In the genomic region with DNA sequence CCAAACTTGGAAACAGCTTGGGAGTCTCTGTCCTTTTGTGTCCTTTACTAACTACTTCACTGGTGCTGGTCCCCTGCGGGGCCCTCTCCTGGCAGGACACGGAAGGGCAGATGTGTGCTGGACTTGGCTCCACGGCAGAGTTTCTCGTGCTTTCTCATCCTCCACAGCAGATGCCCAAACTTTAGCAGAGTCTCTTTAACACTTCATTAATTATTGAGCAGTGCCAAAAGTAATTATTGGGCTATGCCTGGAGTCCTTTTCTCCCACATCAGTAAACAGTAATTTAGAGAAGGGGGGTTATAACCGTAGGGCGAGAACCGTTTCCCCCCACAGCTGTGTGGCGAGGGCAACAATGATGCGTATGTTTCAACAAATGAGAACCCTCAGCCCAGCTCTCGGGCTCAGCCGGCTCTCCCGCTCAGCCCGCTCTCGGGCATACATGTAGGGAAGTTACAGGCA, we compare ENCODE assay signal across 8 mouse cellular contexts.
DNase-seq lines count a peak whose midpoint lies in the region; ATAC-seq and TF ChIP-seq lines count a peak whose summit lies in the region.

No protein-coding gene starts in this region.

- no peak overlapping the region for H3K4me3 ChIP-seq in liver, embryonic 12.5 days
- no peak overlapping the region for H3K4me3 ChIP-seq in forebrain, embryonic 12.5 days (replicated peaks)
- no peak overlapping the region for H3K4me3 ChIP-seq in left cerebral cortex, adult 2 months
- H3K4me3 ChIP-seq in midbrain, embryonic 14.5 days (replicated peaks; ENCODE audit: low read depth, low read length): no peak overlapping the region
- no peak overlapping the region for H3K4me3 ChIP-seq in liver, embryonic 11.5 days (ENCODE audit: low read depth, low read length)

- 69% methylated on average over 14 of the region's 14 CpGs for WGBS in liver, embryonic 12.5 days (ENCODE audit: insufficient replicate concordance)
- 30% methylated on average over 14 of the region's 14 CpGs for WGBS in forebrain, embryonic 12.5 days
- 19% methylated on average over 14 of the region's 14 CpGs for WGBS in midbrain, embryonic 14.5 days
- 62% methylated on average over 14 of the region's 14 CpGs for WGBS in liver, embryonic 11.5 days

- H3K4me2 ChIP-seq in liver, embryonic 12.5 days: no peak overlapping the region
- H3K4me2 ChIP-seq in forebrain, embryonic 12.5 days: peak overlapping the region; percentile 11; the same call in 1 of the 2 replicates
- peak overlapping the region; percentile 9 for H3K4me2 ChIP-seq in midbrain, embryonic 14.5 days (ENCODE audit: low read length)
- no peak overlapping the region for H3K4me2 ChIP-seq in liver, embryonic 11.5 days

- H3K4me1 ChIP-seq in liver, embryonic 12.5 days: no peaks in the 10 kb centered on the region
- H3K4me1 ChIP-seq in forebrain, embryonic 12.5 days: peaks cover 34% of the 10 kb centered on the region
- H3K4me1 ChIP-seq in midbrain, embryonic 14.5 days (ENCODE audit: control insufficient read depth, insufficient read depth, low read length): no peaks in the 10 kb centered on the region
- no peaks in the 10 kb centered on the region for H3K4me1 ChIP-seq in liver, embryonic 11.5 days (replicated peaks; ENCODE audit: control insufficient read depth, insufficient read depth, low read length)

- no peaks in the 10 kb centered on the region for H3K27me3 ChIP-seq in liver, embryonic 12.5 days (replicated peaks)
- no peaks in the 10 kb centered on the region for H3K27me3 ChIP-seq in forebrain, embryonic 12.5 days
- H3K27me3 ChIP-seq in midbrain, embryonic 14.5 days (ENCODE audit: control insufficient read depth, insufficient read depth, low read length): no peaks in the 10 kb centered on the region
- H3K27me3 ChIP-seq in liver, embryonic 11.5 days (replicated peaks; ENCODE audit: control insufficient read depth, insufficient read depth, low read length): no peaks in the 10 kb centered on the region

- no peak overlapping the region for H3K27ac ChIP-seq in liver, embryonic 12.5 days
- H3K27ac ChIP-seq in forebrain, embryonic 12.5 days: peak overlapping the region; percentile 96
- H3K27ac ChIP-seq in left cerebral cortex, adult 2 months: no peak overlapping the region
- H3K27ac ChIP-seq in midbrain, embryonic 14.5 days (replicated peaks; ENCODE audit: low read depth, low read length): peak overlapping the region; percentile 65
- H3K27ac ChIP-seq in liver, embryonic 11.5 days (ENCODE audit: low read depth, low read length): no peak overlapping the region

- ATAC-seq in liver, embryonic 12.5 days: no peak
- peak; percentile 78 for ATAC-seq in forebrain, embryonic 12.5 days (ENCODE audit: low FRiP score)
- peak; percentile 62; the same call in 1 of the 2 replicates for ATAC-seq in midbrain, embryonic 14.5 days (ENCODE audit: low FRiP score, low TSS enrichment)
- no peak for ATAC-seq in liver, embryonic 11.5 days (replicated peaks; ENCODE audit: low FRiP score)

- intact Hi-C loops in heart, postnatal 36 days (cut with DNase I): no loop called here
- intact Hi-C loops in left cerebral cortex, adult 2 months (cut with DNase I): loop anchor here (10.0 kb wide), 1 partner anchor 761 kb away; no protein-coding TSS in a partner anchor

- no peak overlapping the region for H3K9ac ChIP-seq in liver, embryonic 12.5 days
- H3K9ac ChIP-seq in forebrain, embryonic 12.5 days: 0 out of 2 replicates have a peak overlapping the region, but pooled peaks have one; percentile 40
- no peak overlapping the region for H3K9ac ChIP-seq in midbrain, embryonic 14.5 days (replicated peaks; ENCODE audit: low read length)
- H3K9ac ChIP-seq in liver, embryonic 11.5 days (ENCODE audit: low read depth, low read length): no peak overlapping the region

- no peaks in the 10 kb centered on the region for H3K9me3 ChIP-seq in liver, embryonic 12.5 days (replicated peaks)
- no peaks in the 10 kb centered on the region for H3K9me3 ChIP-seq in forebrain, embryonic 12.5 days
- H3K9me3 ChIP-seq in midbrain, embryonic 14.5 days (ENCODE audit: control insufficient read depth, low read length): no peaks in the 10 kb centered on the region
- no peaks in the 10 kb centered on the region for H3K9me3 ChIP-seq in liver, embryonic 11.5 days (ENCODE audit: control insufficient read depth, low read length)

- peak; percentile 10 for DNase-seq in liver
- peak; percentile 4 to 15 for DNase-seq in heart, postnatal 36 days
- peak; percentile 31 to 33 for DNase-seq in left cerebral cortex, adult 2 months (ENCODE audit: extremely low spot score in 1 of 2, low spot score in 2 of 2)
- peak; percentile 77 for DNase-seq in midbrain, embryonic 14.5 days
- DNase-seq in B cell, adult 2 months: no peak
- no peak for DNase-seq in liver, embryonic 11.5 days (ENCODE audit: low spot score)

- peak; percentile 57 for TF ChIP-seq CTCF in left cerebral cortex, adult 2 months (IDR thresholded peaks at IDR 0.05)

- H3K36me3 ChIP-seq in liver, embryonic 12.5 days: no peaks in the 10 kb centered on the region
- no peaks in the 10 kb centered on the region for H3K36me3 ChIP-seq in forebrain, embryonic 12.5 days (replicated peaks)
- no peaks in the 10 kb centered on the region for H3K36me3 ChIP-seq in midbrain, embryonic 14.5 days (ENCODE audit: control insufficient read depth, insufficient read depth, low read length)
- H3K36me3 ChIP-seq in liver, embryonic 11.5 days (ENCODE audit: control insufficient read depth, insufficient read depth, low read length): no peaks in the 10 kb centered on the region

Comparison
In these comparisons a context has a peak if more than half of its experiments do, and no peak if none do; other contexts are left out.
1. DNase-seq: peak in liver (single experiment), heart, postnatal 36 days (2 of 2), left cerebral cortex, adult 2 months (2 of 2) and midbrain, embryonic 14.5 days (single experiment); none in B cell, adult 2 months (0 of 2) and liver, embryonic 11.5 days (single experiment).
2. ATAC-seq: peak in forebrain, embryonic 12.5 days (single experiment) and midbrain, embryonic 14.5 days (single experiment); none in liver, embryonic 12.5 days (single experiment) and liver, embryonic 11.5 days (single experiment).
3. H3K27ac ChIP-seq: peak in forebrain, embryonic 12.5 days (single experiment) and midbrain, embryonic 14.5 days (single experiment); none in liver, embryonic 12.5 days (single experiment), left cerebral cortex, adult 2 months (single experiment) and liver, embryonic 11.5 days (single experiment).
4. H3K4me2 ChIP-seq: peak in forebrain, embryonic 12.5 days (single experiment) and midbrain, embryonic 14.5 days (single experiment); none in liver, embryonic 12.5 days (single experiment) and liver, embryonic 11.5 days (single experiment).